Mouse (Mus musculus) embryonic fibroblast, embryonic 13.5 days (primary cell): ENCODE measurements around the gene Gm4881.

Experiments used
- CTCF ChIP-seq: IDR thresholded peaks from 2 replicates; pipeline ENCODE4 v1.5.1; 2011; ENCODE audit warnings: mild to moderate bottlenecking, control low read depth, low read length, moderate library complexity, borderline replicate concordance; ENCODE audit not compliant: insufficient read depth
- POLR2A ChIP-seq: IDR thresholded peaks from 2 replicates; pipeline ENCODE4 v1.6.1; 2011; ENCODE audit warnings: low read depth, mild to moderate bottlenecking, control low read depth, low read length, moderate library complexity

- TF ChIP-seq POLR2A (no peak), CTCF (no peak)
Measured at GRCm38 (mm10) chr7:24903444-24903825, 40.9 kb downstream of the Gm4881 start.
